Mouse (Mus musculus): ENCODE results near the gene Ogfod2. TPM values are rescaled to one million over a fixed set of nuclear protein-coding genes. Genes with fewer than 3 reads are reported as not detected.

Gene Ogfod2
- polyA plus RNA-seq, 1 experiment from 2014 or later = 15.3 TPM

GRCm38 (mm10) chr5:124155943-124156342, 43.8 kb downstream of the Ogfod2 start:
- no peak overlapping the region for H3K27ac ChIP-seq (ENCODE audit: low read depth, low read length)
- no peak overlapping the region for H3K4me3 ChIP-seq (ENCODE audit: low read length)
- H3K9ac ChIP-seq (ENCODE audit: low read depth, low read length) = no peak overlapping the region
- no peaks in the 10 kb centered on the region for H3K36me3 ChIP-seq (ENCODE audit: control insufficient read depth, insufficient read depth, low read length)
- H3K4me1 ChIP-seq (ENCODE audit: control insufficient read depth, insufficient read depth, low read length) = no peaks in the 10 kb centered on the region
- ATAC-seq (ENCODE audit: low FRiP score, low TSS enrichment) = no peak
- no peaks in the 10 kb centered on the region for H3K27me3 ChIP-seq (ENCODE audit: control insufficient read depth, insufficient read depth, low read length)
- no peaks in the 10 kb centered on the region for H3K9me3 ChIP-seq (ENCODE audit: control insufficient read depth, low read length)
- WGBS = 82% methylated on average over 5 of the region's 5 CpGs
- H3K4me2 ChIP-seq (replicated peaks; ENCODE audit: low read depth, low read length) = no peak overlapping the region

GRCm38 (mm10) chr5:124158305-124158704, 46.2 kb downstream of the Ogfod2 start:
- WGBS = 62% methylated on average over 4 of the region's 4 CpGs
- no peaks in the 10 kb centered on the region for H3K9me3 ChIP-seq (ENCODE audit: control insufficient read depth, low read length)
- H3K36me3 ChIP-seq (ENCODE audit: control insufficient read depth, insufficient read depth, low read length) = no peaks in the 10 kb centered on the region
- no peak overlapping the region for H3K9ac ChIP-seq (ENCODE audit: low read depth, low read length)
- peaks cover 2% of the 10 kb centered on the region; the same call in 1 of the 2 replicates for H3K4me1 ChIP-seq (ENCODE audit: control insufficient read depth, insufficient read depth, low read length)
- no peaks in the 10 kb centered on the region for H3K27me3 ChIP-seq (ENCODE audit: control insufficient read depth, insufficient read depth, low read length)
- H3K4me2 ChIP-seq (replicated peaks; ENCODE audit: low read depth, low read length) = no peak overlapping the region
- no peak overlapping the region for H3K4me3 ChIP-seq (ENCODE audit: low read length)
- no peak overlapping the region for H3K27ac ChIP-seq (ENCODE audit: low read depth, low read length)
- ATAC-seq (ENCODE audit: low FRiP score, low TSS enrichment) = no peak

- Histone ChIP-seq H3K27me3 (ENCODE audit: control insufficient read depth, insufficient read depth, low read length) (no peaks in the 10 kb centered on the region), H3K36me3 (ENCODE audit: control insufficient read depth, insufficient read depth, low read length) (no peaks in the 10 kb centered on the region), H3K4me2 (replicated peaks; ENCODE audit: low read depth, low read length) (no peak overlapping the region), H3K9ac (ENCODE audit: low read depth, low read length) (no peak overlapping the region), H3K27ac (ENCODE audit: low read depth, low read length) (no peak overlapping the region), H3K9me3 (ENCODE audit: control insufficient read depth, low read length) (no peaks in the 10 kb centered on the region), H3K4me3 (ENCODE audit: low read length) (no peak overlapping the region), H3K4me1 (ENCODE audit: control insufficient read depth, insufficient read depth, low read length) (peaks cover 6% of the 10 kb centered on the region; the same call in 1 of the 2 replicates)
- no peak for ATAC-seq (ENCODE audit: low FRiP score, low TSS enrichment)
- 29% methylated on average over 7 of the region's 7 CpGs for WGBS
These were observed 47.4 kb downstream of the Ogfod2 start for GRCm38 (mm10) chr5:124159453-124159852.

- H3K4me1 ChIP-seq (ENCODE audit: control insufficient read depth, insufficient read depth, low read length) = peaks cover 25% of the 10 kb centered on the region
- no peak overlapping the region for H3K4me2 ChIP-seq (replicated peaks; ENCODE audit: low read depth, low read length)
- H3K27me3 ChIP-seq (ENCODE audit: control insufficient read depth, insufficient read depth, low read length) = no peaks in the 10 kb centered on the region
- no peak overlapping the region for H3K9ac ChIP-seq (ENCODE audit: low read depth, low read length)
- no peak overlapping the region for H3K27ac ChIP-seq (ENCODE audit: low read depth, low read length)
- ATAC-seq (ENCODE audit: low FRiP score, low TSS enrichment) = no peak
- 61% methylated on average over 10 of the region's 10 CpGs for WGBS
- H3K36me3 ChIP-seq (ENCODE audit: control insufficient read depth, insufficient read depth, low read length) = no peaks in the 10 kb centered on the region
- no peaks in the 10 kb centered on the region for H3K9me3 ChIP-seq (ENCODE audit: control insufficient read depth, low read length)
- H3K4me3 ChIP-seq (ENCODE audit: low read length) = no peak overlapping the region
These were observed 49.7 kb downstream of the Ogfod2 start for GRCm38 (mm10) chr5:124161831-124162230.

GRCm38 (mm10) chr5:124162577-124162976, 50.5 kb downstream of the Ogfod2 start:
- H3K36me3 ChIP-seq (ENCODE audit: control insufficient read depth, insufficient read depth, low read length) = no peaks in the 10 kb centered on the region
- H3K4me2 ChIP-seq (replicated peaks; ENCODE audit: low read depth, low read length) = no peak overlapping the region
- H3K27me3 ChIP-seq (ENCODE audit: control insufficient read depth, insufficient read depth, low read length) = no peaks in the 10 kb centered on the region
- H3K9me3 ChIP-seq (ENCODE audit: control insufficient read depth, low read length) = no peaks in the 10 kb centered on the region
- peaks cover 32% of the 10 kb centered on the region for H3K4me1 ChIP-seq (ENCODE audit: control insufficient read depth, insufficient read depth, low read length)
- H3K4me3 ChIP-seq (ENCODE audit: low read length) = no peak overlapping the region
- H3K27ac ChIP-seq (ENCODE audit: low read depth, low read length) = no peak overlapping the region
- WGBS = 58% methylated on average over 5 of the region's 5 CpGs
- H3K9ac ChIP-seq (ENCODE audit: low read depth, low read length) = no peak overlapping the region
- ATAC-seq (ENCODE audit: low FRiP score, low TSS enrichment) = peak; percentile 30; the same call in 1 of the 2 replicates

- peaks cover 32% of the 10 kb centered on the region for H3K4me1 ChIP-seq (ENCODE audit: control insufficient read depth, insufficient read depth, low read length)
These were observed 51.3 kb downstream of the Ogfod2 start for GRCm38 (mm10) chr5:124163445-124163844.

More at GRCm38 (mm10) chr5:124163445-124163844, 51.3 kb downstream of the Ogfod2 start:
- 80% methylated on average over 11 of the region's 11 CpGs for whole genome bisulfite sequencing
- Histone ChIP-seq H3K27me3 (ENCODE audit: control insufficient read depth, insufficient read depth, low read length) (no peaks in the 10 kb centered on the region), H3K4me3 (ENCODE audit: low read length) (no peak overlapping the region), H3K9me3 (ENCODE audit: control insufficient read depth, low read length) (no peaks in the 10 kb centered on the region), H3K27ac (ENCODE audit: low read depth, low read length) (no peak overlapping the region), H3K4me2 (replicated peaks; ENCODE audit: low read depth, low read length) (no peak overlapping the region), H3K9ac (ENCODE audit: low read depth, low read length) (no peak overlapping the region), H3K36me3 (ENCODE audit: control insufficient read depth, insufficient read depth, low read length) (no peaks in the 10 kb centered on the region)
- no peak for ATAC-seq (ENCODE audit: low FRiP score, low TSS enrichment)

Other genes with a start within 250 kb of the Ogfod2 start
- gene Hcar2, start 246.8 kb upstream of the Ogfod2 start, polyA plus RNA-seq (2014; fragmentation: Nextera tagmentation; extraction: Ambion mirVana) = not detected in 2 replicates
- 1.0 and 1.4 TPM in 2 replicates for gene Hcar1, start 232.3 kb upstream of the Ogfod2 start, polyA plus RNA-seq (2014; fragmentation: Nextera tagmentation; extraction: Ambion mirVana)
- 135 and 171 TPM in 2 replicates for gene Denr, start 205.1 kb upstream of the Ogfod2 start, polyA plus RNA-seq (2014; fragmentation: Nextera tagmentation; extraction: Ambion mirVana)
- gene Gm43518, start 184.9 kb upstream of the Ogfod2 start, polyA plus RNA-seq (2014; fragmentation: Nextera tagmentation; extraction: Ambion mirVana) = 0.89 and 3.8 TPM in 2 replicates
- gene Ccdc62, start 181.6 kb upstream of the Ogfod2 start, polyA plus RNA-seq (2014; fragmentation: Nextera tagmentation; extraction: Ambion mirVana) = 6.2 and 7.3 TPM in 2 replicates
- 11.0 and 13.0 TPM in 2 replicates for gene Hip1r, start 138.7 kb upstream of the Ogfod2 start, polyA plus RNA-seq (2014; fragmentation: Nextera tagmentation; extraction: Ambion mirVana)
- 20.2 and 27.6 TPM in 2 replicates for gene Vps37b, start 80.0 kb upstream of the Ogfod2 start, polyA plus RNA-seq (2014; fragmentation: Nextera tagmentation; extraction: Ambion mirVana)
- gene Abcb9, start 16.5 kb upstream of the Ogfod2 start, polyA plus RNA-seq (2014; fragmentation: Nextera tagmentation; extraction: Ambion mirVana) = 0.44 and 0.97 TPM in 2 replicates
- gene Arl6ip4, start 3.8 kb downstream of the Ogfod2 start, polyA plus RNA-seq (2014; fragmentation: Nextera tagmentation; extraction: Ambion mirVana) = 105 and 114 TPM in 2 replicates
- 5.1 and 7.0 TPM in 2 replicates for gene Pitpnm2, start 137.5 kb downstream of the Ogfod2 start, polyA plus RNA-seq (2014; fragmentation: Nextera tagmentation; extraction: Ambion mirVana)
- gene Mphosph9, start 215.7 kb downstream of the Ogfod2 start, polyA plus RNA-seq (2014; fragmentation: Nextera tagmentation; extraction: Ambion mirVana) = 11.8 and 20.8 TPM in 2 replicates
- gene 2810006K23Rik, start 215.8 kb downstream of the Ogfod2 start, polyA plus RNA-seq (2014; fragmentation: Nextera tagmentation; extraction: Ambion mirVana) = 12.5 and 13.2 TPM in 2 replicates